Mouse (Mus musculus): ENCODE results near the gene Stx6.

The Stx6 gene

DNA sequence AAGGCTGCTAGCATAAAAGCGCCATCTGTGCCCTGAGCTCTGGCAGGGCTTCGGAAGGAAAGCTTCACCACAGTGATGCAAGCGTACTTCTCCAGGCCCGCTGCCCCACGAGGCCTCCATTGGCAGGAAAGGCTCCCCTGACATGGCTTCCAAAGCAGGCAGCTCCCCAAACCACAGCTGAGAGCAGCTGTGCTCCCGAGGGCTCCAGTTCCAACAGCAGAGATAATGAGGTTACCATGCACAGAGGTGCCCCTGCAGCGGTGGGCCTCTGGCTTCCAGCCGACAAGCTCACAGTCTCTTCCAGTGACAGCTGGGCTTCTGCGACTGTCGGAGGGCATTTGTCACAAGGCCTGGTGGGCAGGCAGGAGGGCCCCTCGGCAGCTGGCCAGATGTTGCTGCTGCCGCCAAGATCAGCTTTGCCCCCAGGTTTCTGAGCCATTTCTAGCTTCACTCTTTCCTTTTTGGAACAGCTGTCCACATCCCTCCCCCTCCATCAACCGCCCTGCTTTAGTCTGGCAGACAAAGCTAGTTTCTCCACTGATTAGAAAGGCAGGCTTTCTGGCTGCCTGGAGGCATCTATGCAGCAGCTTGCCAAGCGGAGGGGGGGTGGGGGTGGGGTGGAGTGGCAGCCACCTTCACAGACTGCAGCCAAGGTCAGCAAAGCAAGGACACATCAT, 75.6 kb downstream of the Stx6 start:
- DNase-seq (ENCODE audit: low spot score in 2 of 2): peak in 1 of 2 experiments; percentile 44

- no peak for DNase-seq (ENCODE audit: low spot score in 2 of 2)
Measured at GRCm38 (mm10) chr1:155235641-155236040, 77.1 kb downstream of the Stx6 start.

DNA sequence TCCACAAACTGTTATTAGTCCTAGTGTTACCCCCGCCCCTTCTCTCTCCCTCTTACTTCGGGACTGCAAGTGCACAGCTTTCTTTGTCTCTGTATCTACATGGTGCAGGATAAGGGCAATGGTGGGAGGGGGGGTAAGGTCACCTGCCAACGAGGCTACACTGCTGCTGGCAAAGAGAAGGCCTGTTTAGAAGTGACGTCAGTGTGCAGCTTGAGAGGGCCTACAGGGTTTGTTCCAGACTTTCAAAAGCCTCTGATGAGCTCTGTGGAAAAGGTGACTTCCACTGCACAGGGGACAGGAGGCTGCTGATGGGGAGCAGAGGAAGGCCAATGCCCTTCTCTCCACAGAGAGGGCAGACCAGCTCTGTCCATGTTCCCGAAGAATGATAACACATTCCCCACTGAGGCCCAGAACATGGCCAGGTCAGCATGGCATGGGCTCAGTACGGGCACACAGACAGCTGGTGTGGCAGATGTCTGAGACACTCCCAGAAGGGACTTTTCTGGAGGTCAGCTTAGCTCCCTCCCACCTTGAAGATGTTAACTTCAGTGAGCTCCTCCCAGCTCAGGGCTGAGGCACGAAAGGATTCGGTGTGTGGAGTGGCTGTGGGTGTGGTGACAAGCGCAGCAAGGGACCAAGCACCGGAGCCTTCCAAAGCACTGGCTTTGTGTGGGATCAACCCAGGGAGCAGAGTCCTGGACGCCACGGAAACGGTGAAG, 78.0 kb downstream of the Stx6 start:
- no peak for DNase-seq (ENCODE audit: low spot score in 2 of 2)

DNA sequence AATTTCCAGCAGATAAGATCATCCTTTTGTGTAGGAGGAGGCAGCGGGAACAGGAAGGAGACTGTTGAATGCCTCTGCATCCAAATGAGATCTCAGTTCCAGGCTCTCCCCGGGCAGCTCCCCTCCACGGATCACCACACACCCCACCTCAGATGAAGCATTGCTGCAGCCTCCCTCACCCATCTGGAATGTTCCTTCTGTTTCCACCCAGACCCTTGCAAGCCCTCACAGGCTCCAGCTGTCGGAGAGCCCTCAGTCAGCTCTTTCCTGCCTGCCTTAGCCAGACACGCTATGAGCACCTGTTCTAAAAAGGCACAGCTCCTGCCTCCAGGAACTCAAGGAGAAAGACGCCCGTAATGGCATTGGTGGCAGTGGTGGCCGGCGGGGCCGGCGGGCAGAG, 78.9 kb downstream of the Stx6 start:
- no peak for DNase-seq (ENCODE audit: low spot score in 2 of 2)

DNA sequence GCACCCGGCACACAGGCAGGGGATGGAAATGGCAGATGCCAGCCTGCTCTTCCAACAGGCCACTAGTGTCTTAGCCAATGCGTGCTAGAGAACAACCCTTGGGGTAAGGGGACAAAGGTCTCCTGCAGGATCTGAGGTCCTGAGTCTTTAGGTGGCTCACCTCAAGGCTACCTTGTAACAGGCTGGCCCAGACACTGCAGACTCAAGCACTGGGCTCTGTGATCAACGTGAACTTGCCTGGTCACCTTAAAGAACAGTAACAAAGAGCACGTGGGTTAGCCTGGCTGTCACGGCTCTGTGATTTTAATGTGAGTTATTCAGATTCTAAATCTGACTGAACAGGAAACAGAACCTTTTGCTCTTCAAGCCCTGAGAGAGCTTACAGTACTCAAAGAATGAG, 79.6 kb downstream of the Stx6 start:
- no peak for DNase-seq (ENCODE audit: low spot score in 2 of 2)

- no peak for DNase-seq (ENCODE audit: low spot score in 2 of 2)
Measured at GRCm38 (mm10) chr1:155239169-155239568, 80.7 kb downstream of the Stx6 start.

DNA sequence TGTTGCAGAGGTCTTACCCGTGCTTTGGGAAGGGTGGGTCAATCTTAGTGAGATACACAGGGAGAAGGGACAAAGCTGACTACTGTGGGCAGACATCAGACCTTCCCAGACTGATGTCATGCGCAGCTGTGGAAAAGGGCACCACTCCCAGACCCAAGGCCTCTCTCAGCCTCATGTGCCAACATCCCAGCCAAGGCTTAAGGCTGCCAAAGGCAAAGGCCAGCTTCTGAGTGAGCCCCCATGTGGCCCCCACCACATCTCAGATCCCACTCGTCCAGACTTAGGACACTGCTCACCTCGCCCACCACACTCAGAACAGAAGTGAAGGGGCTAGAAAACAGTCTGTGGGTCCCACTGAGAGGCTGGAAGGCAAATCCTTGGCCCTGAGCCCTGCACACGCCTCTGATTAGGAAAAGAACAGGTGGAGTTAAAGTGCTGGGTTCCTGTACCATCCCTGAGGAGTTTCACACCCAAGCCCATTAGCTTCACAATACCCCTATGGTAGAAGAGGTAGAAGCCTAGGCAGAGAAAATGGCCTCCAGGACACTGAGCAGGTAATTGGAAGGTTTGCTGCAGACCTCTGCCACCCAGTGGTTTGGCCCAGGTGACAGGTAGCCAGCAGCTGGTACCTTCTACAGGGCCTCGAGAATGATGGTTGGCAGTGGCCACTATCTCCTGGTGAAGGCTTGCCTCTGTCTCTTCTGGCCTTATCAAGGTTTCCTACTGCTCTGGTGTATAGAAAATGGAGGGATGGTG, 81.6 kb downstream of the Stx6 start:
- no peak for DNase-seq (ENCODE audit: low spot score in 2 of 2)

- no peak for DNase-seq (ENCODE audit: low spot score in 2 of 2)
Measured at GRCm38 (mm10) chr1:155241701-155242487, 83.4 kb downstream of the Stx6 start.

- DNase-seq (ENCODE audit: low spot score in 2 of 2): no peak
Measured at GRCm38 (mm10) chr1:155242488-155242745, 83.9 kb downstream of the Stx6 start.

DNA sequence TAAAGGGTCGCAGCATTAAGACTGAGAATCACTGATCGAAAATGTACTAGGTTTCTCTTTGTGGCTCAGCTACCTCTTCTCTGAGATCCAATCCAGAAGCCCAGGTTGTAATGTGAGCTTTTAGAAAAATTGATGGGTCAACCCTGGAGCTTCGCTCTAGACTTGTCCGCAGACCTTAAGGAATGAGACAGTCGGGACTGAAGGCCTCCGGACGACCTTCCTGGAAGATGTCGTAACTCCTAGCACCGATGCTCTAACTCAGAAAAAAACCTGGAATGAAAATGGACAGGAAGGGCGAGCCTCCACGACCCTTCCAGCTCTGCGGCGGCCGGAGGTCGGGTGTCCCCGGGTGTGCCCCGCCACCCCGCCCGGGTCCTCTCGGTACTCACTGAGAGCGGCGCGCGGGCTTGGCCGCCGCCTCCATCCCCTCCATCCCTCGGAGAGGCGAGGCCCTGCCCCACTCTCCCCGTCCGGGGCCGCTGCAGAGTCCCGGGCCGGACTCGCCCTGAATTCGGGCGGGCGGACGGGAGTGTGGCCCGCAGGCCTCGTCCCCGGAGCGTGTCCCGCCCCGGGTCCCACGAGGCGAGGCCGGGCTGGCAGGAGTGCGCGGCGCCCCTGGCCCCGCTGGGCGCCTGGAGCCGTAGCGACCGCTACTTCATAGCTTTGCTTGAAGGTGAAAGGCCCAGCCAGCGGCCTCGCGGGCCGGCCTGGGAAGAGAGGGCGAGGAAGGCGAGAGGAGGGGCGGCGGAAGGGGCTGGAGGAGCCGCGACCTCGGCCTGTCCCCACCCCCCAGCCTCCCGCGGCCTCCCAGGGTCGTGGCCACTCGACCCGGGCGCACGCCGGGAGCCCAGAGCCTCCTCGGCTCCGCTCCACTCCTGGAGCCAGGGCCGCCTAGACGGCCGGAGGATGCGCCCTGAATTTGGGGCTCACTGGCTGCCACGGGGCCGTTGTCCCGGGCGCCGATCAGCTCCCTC, 85.6 kb downstream of the Stx6 start, which contains the start of gene BC034090:
Gene BC034090, minus strand, starts transcription at position 648 of the 974 bp plus-strand sequence.
- DNase-seq (ENCODE audit: low spot score in 2 of 2): peak; percentile 44 to 53

DNA sequence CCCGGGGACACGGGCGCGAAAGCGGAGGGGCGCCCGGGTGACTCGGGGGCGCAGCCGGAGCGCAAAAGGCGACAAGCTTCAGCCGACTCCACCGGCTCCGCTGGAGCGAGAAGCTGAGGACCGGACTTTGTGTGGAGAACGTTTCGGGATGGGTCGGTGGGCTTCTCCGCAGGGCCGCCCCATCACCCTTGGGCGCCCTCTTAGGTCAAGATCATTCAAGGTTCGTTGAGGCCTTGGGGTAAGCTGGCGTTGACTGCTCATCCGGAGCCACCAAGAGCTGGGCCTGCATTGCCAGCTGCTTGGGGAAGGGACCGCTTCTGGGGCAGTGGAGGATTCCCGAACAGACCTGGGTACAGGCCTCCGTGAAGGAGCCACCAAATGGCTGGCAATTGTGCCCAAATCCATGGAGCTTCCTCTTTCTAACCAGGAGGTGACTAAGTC, 86.3 kb downstream of the Stx6 start:
- DNase-seq (ENCODE audit: low spot score in 2 of 2): no peak

GRCm38 (mm10) chr1:155245516-155245915, 87.0 kb downstream of the Stx6 start:
- no peak for DNase-seq (ENCODE audit: low spot score in 2 of 2)

DNA sequence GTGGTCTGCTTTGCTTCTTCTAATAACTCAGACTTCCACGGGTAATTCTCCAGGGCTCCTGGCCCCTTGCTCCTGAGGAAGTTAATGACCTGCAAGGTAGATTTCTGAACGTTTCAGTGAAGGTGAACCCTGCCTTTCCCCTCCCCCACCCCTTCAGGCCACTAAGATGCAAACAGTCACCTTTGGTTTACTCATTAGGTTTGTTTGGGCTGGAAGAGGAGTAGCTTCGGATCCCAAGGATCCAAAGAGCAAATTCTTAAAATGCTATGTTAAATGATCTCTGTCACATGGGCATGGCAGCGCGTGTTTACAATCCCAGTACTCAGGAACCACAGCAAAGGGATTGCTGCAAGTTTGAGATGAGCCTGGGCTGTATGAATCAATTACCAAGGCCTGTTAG, 88.9 kb downstream of the Stx6 start:
- no peak for DNase-seq (ENCODE audit: low spot score in 2 of 2)

DNA sequence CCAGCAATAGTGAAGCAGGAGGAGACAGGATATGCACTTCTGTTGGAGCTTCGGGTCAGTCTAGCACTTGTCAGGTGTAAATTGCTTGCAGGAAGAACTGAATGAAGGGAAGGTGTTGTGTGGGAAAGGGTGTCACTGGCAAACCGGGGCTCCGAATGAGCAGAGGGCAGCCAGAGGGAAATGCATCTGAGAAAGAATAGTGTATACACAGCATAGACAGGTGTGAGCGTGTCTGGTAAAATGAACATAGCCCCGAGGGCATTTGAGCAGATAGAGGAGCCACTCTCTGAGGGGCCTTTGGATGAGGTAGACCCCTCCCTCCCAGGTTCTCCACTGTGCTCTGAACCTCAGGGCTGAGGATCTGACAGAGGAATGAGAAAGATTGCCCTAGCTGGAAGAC, 89.5 kb downstream of the Stx6 start:
- DNase-seq (ENCODE audit: low spot score in 2 of 2): no peak

DNA sequence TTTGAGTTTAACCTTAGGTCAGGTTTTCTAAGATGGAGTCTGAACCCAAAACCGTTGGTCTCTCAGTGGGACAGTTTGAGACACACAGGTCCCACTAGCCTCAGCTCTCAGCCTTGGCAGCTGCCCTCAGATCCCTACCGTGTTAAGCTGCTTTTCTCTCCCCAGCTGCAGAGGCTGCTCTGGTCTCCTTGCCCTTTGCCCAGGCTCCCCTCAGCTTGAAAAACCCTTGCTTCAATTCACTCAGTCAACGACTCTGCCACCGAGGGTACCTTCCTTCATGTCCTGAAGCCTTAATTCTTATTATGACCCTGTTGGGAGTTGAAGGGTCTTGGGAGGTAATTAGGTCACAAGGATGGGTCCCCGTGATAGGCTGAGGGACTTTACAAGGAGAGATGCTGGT, 91.4 kb downstream of the Stx6 start:
- no peak for DNase-seq (ENCODE audit: low spot score in 2 of 2)

DNA sequence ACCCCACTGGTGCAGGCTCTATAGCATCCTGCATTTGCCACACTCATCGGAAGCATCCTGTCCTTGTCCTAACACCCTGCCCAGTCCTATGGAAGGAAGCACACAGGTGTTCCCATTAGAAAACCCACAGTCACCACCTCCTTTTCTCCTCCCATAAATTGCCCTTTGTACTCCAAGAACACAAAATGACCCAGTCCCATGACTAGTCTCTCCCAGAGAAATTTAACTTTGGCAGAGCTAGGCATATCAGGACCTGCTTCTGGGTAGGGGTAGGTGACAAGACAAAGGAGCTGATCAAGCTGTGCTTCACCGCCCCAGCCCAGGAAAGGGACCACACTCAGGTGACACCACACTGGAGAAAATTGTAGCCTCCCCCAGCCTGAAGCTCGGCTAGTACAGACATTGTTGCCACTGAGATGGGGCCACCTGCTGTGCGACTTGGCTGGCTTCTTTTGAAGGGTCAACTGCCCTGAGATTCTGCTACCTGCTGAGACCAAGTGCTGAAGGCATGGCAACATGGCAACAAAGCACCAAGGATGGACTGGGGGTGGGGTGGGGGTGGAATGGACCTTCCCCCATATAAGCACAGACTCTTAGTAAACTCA, 92.1 kb downstream of the Stx6 start:
- DNase-seq (ENCODE audit: low spot score in 2 of 2): no peak

DNA sequence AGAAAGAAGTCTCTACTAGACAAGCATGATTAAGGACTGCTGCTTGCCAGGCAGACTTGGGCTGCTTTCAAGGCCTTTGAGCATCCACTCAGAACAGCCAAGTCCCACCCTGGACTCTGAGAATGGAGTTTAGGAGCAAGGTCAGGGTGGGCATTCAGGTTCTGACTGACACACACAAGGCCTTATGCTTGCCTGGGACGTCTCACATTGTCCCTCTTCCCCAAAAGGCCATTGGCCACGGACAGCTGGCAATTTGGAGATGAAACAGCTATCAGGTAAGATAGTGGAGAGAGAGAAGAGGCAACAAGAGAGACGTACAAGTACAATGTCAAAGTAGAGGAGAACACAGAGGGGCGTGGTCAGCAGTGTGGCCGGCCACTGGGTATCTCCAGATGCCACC, 93.1 kb downstream of the Stx6 start:
- DNase-seq (ENCODE audit: low spot score in 2 of 2): no peak

GRCm38 (mm10) chr1:155252631-155253121, 94.2 kb downstream of the Stx6 start:
- no peak for DNase-seq (ENCODE audit: low spot score in 2 of 2)

- DNase-seq (ENCODE audit: low spot score in 2 of 2): no peak
Measured at GRCm38 (mm10) chr1:155253126-155253525, 94.6 kb downstream of the Stx6 start.

DNA sequence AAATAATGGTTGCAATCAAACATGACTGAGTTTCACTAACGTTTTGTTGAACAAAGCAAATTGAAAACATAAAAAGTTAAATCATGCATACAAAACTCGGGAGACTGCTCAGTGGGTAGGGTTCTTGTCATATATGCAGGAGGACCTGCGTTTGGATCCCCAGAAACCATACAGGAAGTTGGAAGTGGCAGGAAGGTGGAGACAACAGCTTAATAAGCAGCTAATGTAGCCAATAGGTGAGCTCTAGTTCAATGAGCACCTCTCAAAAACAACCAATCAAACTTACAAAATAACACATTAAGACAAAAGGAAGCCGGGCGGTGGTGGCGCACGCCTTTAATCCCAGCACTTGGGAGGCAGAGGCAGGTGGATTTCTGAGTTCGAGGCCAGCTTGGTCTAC, 95.8 kb downstream of the Stx6 start:
- no peak for DNase-seq (ENCODE audit: low spot score in 2 of 2)

All from urinary bladder, adult 18-20 months (tissue).